Mouse (Mus musculus) brain, adult 2 months (tissue): ENCODE measurements around the gene Stx18.

Experiments
- DNase-seq: peaks from one replicate; pipeline ENCODE4 v3.0.0; 2011; ENCODE audit warnings: low read depth, low spot score

Stx18 gene

DNA sequence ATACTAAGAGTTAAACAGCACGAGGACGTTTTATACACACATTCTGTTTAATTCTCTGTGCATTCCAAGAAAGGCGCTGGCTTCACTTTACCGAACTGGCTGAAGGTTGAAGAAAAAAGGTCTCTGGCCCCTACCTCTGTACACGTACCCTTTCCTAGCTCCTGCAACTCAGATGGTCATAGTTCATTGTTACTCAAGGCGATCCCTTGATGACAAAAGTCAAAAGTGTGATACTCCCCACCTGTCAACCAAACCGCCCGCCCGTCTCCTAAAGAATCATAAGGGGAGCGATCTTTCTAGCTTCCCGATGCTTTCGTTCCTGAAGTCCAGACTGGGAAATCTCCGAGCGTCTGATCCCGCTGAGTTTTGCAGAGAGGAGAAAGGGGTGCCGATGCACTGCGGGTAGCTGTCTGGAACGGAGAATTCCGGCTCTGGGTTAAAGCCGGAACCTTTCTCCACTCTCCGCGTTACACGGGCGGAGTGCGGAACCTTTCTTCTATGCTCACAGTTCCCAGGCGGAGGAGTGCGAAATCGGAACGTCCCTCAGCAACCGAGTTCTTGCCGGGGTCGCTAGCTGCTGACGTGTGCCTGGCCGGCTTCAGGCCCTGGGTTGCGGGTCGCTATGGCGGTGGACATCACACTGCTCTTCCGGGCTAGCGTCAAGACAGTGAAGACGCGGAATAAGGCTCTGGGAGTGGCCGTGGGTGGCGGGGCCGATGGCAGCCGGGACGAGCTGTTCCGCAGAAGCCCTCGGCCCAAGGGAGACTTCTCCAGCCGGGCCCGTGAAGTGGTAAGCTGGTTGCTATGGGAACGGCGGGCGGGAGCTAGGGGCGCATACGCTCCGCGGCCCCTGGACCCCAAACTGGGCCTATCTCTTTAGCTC lies at the start of gene Stx18:
Gene Stx18, plus strand, starts transcription at position 33 of the 883 bp plus-strand sequence.
- DNase-seq = peak; percentile 97

DNA sequence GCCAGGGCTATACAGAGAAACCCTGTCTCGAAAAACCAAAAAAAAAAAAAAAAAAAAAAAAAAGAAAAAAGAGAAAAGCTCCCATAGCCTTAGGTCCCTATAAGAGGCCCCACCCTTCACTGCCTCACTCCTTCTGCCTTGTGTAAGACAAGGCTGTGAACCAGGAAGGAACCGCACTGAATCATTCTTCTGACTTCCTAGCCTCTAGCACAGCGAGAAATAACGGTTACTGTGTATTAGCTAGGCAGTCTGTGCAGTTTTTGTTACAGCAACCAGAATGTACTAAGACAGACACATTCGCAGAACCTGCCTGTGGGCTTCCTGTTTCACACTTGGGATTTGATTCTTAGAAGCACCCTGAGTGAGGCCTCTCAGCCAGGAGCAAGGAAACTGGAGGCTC lies 46.2 kb upstream of the Stx18 start:
- no peak for DNase-seq

DNA sequence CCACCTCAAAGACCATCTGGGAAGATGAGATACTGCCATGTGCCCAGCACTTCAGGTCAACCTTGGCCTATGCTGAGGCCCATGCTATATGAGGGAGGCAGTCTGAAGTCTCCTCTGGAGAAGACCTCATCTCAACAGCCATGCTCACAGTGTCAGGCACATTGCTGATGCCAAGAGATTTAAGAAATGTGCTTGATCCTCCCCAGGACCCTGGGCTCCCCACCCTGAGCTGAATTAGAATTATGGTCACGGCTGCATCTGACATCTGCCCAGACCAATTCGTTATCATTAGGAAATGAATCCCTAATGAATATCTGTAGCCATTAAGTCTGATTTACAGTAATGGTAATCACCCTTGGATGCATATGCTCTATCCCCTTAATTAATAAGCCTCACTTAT lies 39.7 kb upstream of the Stx18 start:
- no peak for DNase-seq

DNA sequence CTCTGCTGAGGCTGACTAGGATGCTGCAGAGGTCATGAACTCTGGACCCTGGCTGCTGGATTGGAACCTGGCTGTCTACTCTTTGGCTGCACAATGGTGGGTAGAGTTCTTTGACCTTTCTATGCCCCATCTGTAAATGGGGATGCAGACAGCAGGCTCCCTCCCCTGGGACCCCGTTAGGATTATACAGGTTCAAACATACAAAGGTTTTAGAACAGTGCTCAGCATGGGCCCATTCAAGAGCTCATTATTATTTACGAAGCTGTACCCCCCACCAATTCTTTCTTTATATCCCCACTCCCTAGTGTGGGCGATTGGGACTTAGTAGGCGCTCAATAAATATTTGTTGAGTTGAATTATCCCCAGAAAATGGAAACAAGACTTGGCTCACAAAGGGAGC lies 36.0 kb upstream of the Stx18 start:
- no peak for DNase-seq

DNA sequence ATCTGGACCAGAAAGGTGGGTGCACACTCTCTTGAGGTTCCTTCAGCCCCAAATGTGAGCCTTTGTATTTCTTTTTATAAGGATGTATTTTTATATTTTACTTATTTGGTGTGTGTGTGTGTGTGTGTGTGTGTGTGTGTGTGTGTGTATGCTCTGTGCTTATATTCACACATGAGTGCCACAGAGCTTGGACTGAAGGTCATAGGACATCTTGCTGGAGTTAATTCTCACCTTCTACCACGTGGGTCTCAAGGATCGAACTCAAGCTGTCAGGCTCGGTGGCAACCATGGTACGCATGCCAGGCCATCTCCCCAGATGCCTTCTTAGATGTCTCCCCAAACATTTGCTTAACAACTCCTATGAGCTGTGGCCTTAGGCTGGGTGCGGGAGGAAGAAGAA lies 33.8 kb upstream of the Stx18 start:
- DNase-seq = no peak

DNA sequence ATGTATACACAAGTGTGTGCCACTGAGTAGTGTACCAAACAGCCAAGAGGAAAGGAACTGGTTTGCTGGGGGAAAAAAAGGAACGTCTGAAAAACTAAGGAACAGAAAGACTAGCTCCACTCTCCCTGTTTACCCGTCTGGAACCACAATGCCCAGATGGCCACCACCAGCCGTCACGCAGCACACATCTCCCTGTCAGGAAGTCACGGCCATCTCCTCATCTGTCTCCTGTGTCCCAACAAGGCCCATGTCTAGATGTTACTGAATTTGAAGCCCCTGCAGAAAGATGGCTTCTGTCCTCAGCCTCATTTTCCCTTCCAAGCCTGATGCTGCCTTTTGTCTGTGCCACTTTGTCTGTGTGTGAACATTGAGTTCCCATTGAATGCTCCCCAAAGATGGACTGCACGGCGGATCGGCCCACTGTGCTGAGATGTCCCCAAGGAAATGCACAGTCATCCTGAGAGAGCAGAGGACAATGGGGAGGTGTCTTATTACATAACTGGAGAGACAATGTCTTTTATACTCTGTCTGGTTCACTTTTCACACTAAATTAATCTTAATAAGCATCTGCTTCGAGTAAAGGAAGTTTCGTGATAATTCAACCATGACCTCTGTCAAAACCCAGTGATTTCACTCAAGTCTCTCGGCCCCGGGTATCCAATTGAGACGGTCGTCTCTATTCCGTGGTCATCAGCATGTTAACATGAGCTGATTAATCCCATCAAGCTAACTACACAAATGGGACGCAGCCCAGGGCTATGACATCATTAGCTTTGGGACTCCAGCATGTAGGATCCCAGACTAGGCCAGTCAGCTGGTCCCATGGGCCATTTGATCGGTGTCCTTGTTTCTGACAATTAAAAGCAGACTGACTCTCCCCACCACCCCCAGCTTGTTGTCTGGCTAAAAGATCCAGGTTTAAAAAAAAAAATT lies 31.9 kb upstream of the Stx18 start:
- no peak for DNase-seq

DNA sequence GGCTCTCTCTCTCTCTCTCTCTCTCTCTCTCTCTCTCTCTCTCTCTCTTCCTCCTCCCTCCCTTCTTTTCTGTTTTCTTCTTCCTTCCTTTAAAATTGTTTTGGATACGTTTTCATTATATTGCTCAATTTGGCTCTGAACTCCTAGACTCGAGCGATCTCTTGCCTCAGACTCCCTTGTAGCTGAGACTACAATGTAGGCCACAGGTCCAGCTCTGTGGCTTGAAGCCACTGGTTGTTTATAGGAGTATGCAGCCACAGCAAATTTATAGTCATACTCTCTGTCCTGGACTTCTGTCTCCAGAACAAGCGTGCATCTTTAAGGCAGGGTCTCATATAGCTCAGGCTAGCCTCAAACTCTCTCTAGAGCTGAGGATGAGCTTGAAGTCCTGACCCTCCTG lies 29.5 kb upstream of the Stx18 start:
- DNase-seq = no peak

DNA sequence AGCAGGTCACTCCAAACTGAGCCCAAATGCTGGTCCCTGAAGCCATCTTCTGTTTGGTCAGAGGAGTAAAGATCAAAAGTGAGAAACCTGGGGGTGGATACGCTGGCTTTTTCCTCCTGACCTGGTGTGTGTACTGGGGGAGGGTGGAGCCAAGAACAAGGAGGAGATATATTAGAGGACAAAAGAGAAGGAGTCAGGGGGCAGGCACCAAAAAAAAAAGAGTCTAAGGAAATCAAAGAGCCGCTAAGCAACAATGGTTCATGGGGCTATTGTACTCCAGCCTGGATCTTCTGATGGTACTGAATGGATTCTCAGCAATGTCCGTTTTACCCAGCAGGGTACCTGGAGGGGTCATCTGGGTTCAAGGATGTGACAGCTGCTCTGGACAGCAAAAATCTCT lies 23.6 kb upstream of the Stx18 start:
- DNase-seq = no peak

DNA sequence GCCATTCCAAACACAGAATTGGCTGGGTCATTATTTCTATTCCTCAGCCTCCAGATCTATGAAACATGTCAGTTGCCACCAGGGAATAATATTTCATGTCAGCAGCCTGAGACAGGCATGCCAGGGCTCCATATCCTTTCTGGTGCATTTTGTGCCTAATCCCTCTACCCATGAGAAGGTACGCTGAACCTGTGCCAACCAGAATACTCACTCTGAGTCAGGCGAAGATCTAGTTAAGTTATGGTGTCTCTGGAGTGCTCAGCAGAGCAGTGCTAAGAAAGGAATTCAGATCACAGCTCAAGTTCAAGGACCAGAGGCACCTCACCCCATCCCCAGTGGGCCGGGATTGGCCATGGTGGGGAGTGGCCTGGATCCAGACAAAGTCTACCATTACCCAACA lies 21.6 kb upstream of the Stx18 start:
- no peak for DNase-seq

DNA sequence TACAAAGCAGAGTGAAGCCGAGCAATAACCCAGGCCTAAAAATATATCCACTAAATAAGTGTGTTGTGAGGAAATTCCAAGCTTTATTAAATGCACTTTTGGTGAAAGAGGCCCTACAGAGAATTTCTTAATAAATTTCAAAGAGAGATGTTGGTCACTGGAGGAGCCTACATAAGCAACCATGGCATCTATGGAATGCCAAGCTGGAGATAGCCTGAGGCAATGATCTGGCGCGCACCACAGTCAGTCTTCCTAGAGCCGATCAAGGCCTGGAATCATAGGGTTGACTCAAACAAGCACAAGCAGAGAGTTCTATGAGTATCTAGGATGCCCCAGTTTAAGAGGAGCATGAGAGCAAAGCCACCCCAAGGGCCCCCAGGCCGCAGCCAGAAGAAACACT lies 10.9 kb upstream of the Stx18 start:
- no peak for DNase-seq

DNA sequence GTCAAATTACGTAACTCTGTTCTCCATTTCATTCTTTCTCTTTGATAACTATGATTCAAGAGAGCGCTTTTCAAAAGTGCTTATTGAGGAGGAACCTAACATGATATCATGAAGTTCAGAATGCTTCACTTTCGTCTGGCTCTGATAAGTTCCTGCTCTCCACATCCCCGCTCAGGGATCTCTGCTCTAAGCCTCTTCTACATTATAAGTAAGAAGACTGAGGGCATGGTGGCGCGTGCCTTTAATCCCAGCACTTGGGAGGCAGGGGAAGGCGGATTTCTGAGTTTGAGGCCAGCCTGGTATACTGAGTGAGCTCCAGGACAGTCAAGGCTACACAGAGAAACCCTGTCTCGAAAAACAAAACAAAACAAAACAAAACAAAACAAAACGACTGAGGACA lies 268 bp upstream of the Stx18 start:
- peak; percentile 12 for DNase-seq

DNA sequence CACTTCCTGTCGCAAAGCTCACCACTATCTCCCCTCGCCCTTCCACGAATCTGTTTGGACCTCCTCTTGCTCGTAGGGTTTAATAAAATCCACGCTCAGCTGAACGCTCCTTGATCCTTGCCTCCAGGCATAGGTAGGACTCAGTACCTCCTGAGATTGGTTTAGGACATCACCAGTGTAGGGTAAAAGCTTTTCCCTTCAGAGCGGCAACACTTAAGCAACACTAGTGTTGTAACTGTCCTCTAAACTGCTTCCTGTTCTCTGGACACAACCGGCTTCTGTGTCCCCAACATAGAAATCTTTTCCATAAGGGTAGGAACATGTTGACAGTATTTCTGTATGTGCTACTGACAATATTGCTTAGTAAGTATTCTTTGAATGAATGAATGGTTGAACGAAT lies 1.3 kb downstream of the Stx18 start:
- peak; percentile 7 for DNase-seq

DNA sequence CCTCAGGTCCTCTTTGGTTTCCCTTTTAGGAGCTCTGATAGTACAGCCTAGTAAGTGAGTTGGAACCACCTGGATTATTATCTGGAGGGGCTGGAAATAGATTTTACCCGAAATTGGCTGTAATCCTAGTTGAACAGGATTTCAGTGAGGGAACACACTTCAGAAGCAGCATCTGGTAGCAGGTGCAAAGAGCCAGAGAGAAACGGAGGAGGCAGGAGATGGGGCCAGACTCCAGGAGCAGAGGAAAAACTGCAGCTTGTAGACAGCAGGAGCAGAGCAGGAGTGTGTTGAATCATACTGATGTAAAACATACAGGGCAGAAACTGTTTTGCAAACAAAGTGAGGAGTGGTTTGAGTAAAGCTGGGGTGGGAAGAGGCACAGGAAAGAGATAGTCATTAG lies 6.4 kb downstream of the Stx18 start:
- DNase-seq = peak; percentile 71

DNA sequence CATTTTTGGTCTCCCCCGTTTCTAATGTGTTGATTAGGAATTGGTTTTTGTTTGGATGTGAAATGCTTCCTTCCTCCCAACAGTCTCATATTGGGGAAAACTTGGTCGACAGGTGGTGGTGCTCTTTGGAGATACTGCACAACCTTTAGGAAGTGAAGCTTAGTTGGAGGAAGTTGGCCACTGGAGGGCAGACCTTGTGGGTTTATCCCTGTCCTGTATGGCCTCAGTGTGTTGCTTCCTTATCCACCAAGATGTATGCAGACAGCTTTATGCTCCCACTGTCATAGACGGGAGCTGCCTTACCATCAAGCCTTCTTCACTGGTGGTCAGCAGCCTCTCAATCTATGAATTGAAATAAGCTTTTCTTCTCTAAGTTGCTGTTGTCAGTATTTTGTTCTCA lies 9.6 kb downstream of the Stx18 start:
- no peak for DNase-seq

DNA sequence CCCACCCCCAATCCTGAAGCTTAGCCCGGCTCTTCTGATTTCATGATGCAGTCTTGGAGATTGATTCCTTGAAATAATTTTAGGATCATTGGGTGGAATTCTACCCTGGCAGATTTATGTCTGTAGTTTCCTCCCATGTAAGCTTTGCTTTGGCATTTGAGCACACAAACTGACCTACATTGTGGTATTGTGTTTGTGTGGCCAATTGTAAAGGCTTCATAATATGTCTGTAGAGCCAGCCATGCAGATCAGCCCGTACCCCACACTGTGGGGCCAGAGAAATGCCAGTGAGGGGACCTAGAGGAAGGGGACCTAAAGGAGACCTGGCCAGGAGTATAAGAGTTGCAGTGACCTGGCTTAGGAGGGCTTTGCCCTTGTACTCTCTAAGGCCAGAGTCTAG lies 22.5 kb downstream of the Stx18 start:
- DNase-seq = no peak

DNA sequence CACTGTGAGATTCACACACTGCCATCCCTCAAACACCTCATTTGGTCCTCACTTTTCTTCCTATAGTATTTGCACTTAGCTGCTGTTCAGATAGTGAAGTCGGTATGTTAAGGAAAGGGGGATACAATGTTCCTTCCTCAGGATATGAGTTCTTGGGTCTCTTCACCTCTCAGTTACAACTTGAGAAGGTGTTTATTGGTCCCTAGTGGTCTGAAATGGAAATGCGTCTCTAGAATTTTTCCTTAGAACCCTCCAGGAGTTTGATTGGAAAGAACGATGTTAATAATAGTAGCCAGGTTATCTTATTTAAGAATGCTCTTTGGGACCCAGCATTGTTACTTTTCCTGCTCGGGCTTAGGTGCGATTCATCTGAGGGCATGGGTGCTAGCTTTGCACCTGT lies 24.2 kb downstream of the Stx18 start:
- peak; percentile 44 for DNase-seq

DNA sequence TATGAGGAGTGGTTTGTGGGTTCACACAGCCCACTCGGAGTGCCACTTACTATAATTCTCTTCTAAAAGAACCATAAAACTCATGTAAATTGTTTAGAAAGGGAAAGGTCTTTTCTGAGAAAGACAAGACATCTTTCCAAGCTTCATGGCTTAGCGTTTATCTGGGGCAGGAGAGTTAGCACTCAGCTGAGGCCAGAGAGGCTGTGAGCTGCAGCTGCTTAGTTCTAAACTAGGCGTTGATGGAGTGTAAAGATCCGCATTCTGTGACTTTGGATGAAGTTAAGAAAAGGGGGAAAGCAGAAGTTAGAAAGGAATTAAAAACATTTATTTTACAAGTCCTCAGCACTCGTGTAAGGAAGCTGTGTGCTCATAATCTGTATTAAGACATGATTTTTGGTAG lies 24.8 kb downstream of the Stx18 start:
- no peak for DNase-seq

DNA sequence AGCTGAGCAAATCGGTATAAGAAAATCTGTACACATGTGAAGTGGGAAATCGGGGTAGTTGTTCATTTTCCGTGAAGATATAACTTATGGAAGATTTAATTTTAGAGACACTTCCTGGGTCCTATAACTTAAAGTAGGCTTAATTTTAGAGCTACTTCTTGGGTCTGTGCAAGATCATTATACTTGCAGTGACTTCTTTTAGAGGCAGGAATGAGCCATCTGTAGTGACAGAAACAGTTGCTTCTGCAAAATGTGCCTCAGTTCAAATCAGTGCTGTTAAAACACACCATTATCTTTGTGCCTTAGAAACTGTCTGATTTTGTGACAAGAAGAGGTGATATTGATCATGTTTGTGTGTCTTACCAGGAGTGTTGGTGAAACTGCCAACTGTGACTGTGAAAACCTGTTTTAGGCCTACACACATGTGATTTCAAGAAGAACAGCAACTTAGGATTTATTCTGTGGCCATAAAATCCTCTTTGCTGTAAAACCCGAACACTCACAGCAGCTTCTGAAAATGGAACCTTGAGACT lies 25.6 kb downstream of the Stx18 start:
- DNase-seq = peak; percentile 53

DNA sequence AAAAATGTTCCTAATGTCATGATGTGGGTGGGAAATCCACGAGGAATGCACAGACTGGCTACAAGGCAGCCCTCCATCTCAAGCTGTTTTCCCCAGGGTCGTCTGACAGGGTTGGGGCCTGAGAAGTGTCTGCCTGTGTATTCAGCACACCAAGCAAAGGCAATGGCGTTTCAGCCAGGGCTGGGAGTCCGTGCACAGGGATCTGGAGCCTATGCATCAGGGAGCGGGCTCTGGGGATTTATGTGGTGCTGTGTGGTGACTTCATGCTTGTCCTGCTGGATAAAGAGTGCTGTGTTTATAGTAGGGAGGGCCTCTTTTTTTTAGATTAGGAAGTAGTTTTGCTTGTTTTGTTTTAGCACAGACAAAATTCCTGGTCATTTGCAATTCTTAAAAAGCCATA lies 26.2 kb downstream of the Stx18 start:
- DNase-seq = peak; percentile 11

DNA sequence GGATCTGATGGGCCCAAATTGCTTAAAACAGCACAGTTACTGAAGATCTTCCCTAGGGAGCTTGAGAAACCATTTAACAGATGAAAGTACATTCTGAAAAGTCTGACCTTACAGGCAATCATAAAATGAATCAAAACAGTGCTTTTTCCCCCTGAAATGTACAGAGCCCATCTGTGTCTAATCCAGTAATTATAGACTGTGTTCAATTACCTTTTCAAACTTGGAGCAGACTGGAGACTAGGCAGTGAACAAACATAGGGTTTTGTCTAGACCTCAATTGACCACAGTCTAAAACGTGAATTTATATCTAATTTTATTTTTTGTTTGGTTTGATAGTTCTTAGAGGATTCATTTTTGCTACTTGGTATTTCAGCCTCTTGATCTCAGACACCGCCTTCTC lies 26.9 kb downstream of the Stx18 start:
- no peak for DNase-seq

DNA sequence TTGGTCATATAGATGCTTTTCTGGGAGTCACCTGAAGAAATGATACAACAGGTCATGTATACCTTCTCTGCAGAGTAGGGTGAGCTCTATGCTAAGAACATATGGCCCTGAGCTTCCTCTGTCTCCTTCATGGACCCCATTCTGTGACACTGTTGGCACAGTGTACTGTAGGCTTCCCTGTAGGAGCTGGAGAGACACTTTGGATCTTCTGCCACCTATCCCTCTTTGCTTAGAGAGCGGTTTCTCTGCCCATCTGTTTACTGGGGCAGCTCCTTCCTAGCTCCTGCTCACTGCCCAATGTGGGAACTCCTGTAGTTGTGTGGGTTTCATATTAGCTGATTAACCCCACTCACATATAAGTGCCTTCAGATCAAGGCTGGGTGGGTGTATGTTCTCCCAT lies 28.1 kb downstream of the Stx18 start:
- peak; percentile 67 for DNase-seq

DNA sequence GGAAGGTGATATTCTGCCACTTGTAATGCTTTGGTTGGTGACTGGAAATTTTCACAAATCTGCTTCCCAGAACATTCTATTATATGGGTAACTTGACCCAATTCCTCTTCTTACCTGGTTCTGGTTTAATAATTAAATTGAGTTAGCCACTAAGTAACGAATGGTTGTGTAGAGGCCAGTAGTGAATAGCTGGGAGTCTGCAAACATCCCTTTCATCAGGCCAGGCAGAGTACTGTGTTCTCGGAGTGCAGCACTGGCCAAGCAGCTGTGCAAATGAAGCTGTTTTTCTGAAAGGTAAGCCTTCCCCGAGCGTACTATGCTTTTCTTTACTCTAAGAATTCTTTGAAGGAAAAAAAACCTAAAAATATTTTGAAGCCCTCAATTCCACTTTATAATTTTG lies 37.8 kb downstream of the Stx18 start:
- DNase-seq = no peak
